Mouse (Mus musculus) left cerebral cortex, postnatal 4 days (tissue): ENCODE data around the gene Wdr76. TPM values are rescaled to one million over a fixed set of nuclear protein-coding genes. Genes with fewer than 3 reads are reported as not detected.

Experiments used
- DNase-seq: peaks from one replicate; pipeline ENCODE4 v3.0.0-alpha.2; 2022
- intact Hi-C: fragments of 180-260 bp; cut with DNase I; formaldehyde crosslinking; loops from one replicate; pipeline ENCODE4 v1.15.1; 2025
- total RNA-seq, 2 experiments: library from RNA; stranded (reverse); gene quantifications; 2 replicates each; pipeline ENCODE4 v1.2.3; 2021

Gene Wdr76
- total RNA-seq, 2 experiments from 2014 or later: 4.5 to 5.8 TPM

GRCm38 (mm10) chr2:121594131-121594530 lies 87.6 kb downstream of the Wdr76 start:
- DNase-seq: no peak
- intact Hi-C loops: no loop called here

Other genes with a start within 250 kb of the Wdr76 start
- 100 to 1,000 TPM; 238 to 265 TPM for gene Trp53bp1, start 235.3 kb upstream of the Wdr76 start, total RNA-seq
- gene Map1a, start 217.1 kb upstream of the Wdr76 start, total RNA-seq: 100 to 1,000 TPM; 161 to 189 TPM
- 10 to 100 TPM; 24.7 to 30.8 TPM for gene Ppip5k1, start 151.3 kb upstream of the Wdr76 start, total RNA-seq
- gene Ckmt1, start 149.0 kb upstream of the Wdr76 start, total RNA-seq: 100 to 1,000 TPM; 119 to 134 TPM
- not detected for gene Strc, start 119.6 kb upstream of the Wdr76 start, total RNA-seq
- 100 to 1,000 TPM; 214 to 225 TPM for gene Pdia3, start 92.9 kb upstream of the Wdr76 start, total RNA-seq
- 1 to 10 TPM; 6.1 to 8.3 TPM for gene Catsper2, start 92.9 kb upstream of the Wdr76 start, total RNA-seq
- not detected for gene Ell3, start 62.4 kb upstream of the Wdr76 start, total RNA-seq
- gene Serf2, start 57.5 kb upstream of the Wdr76 start, total RNA-seq: 100 to 1,000 TPM; 133 to 149 TPM
- gene Hypk, start 53.4 kb upstream of the Wdr76 start, total RNA-seq: 10 to 100 TPM; 28.1 to 28.9 TPM
- 1 to 10 TPM; 2.7 to 3.0 TPM for gene Serinc4, start 49.9 kb upstream of the Wdr76 start, total RNA-seq
- gene Mfap1b, start 32.7 kb upstream of the Wdr76 start, total RNA-seq: 10 to 100 TPM; 33.9 to 37.8 TPM
- 10 to 100 TPM; 30.5 to 32.4 TPM for gene Mfap1a, start 58 bp upstream of the Wdr76 start, total RNA-seq